8 mouse cellular contexts compared by ENCODE assay signal in the genomic region with DNA sequence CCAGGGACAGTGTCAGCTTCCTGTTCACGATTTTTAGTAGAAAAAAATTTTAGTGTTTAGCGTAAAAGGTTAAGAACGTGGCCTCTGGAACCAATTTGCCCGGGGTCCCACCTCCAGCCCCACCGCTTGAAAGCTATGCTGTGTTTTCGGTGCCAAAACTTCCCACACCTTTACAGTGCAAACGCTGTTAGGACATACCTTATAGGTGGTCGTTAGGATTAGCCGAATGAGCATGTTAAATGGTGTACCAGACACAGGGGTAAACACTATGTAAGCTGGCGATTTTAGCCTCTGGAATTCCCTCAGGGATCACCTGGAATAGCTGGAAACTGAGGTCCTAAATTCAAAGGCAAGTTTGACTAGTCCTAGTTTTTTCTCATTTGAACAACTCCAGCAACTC. TPM values are rescaled to one million over a fixed set of nuclear protein-coding genes. Genes with fewer than 3 reads are reported as not detected.
DNase-seq lines count a peak whose midpoint lies in the region; ATAC-seq and TF ChIP-seq lines count a peak whose summit lies in the region.

No protein-coding gene starts in this region.

- TF ChIP-seq POLR2A in cerebellum, adult 2 months (IDR thresholded peaks at IDR 0.05; ENCODE audit: borderline replicate concordance, insufficient read depth, low read length): no peak

- ATAC-seq in cerebellum, adult (ENCODE audit: insufficient number of reproducible peaks, low FRiP score, low TSS enrichment): no peak
- ATAC-seq in megakaryocyte, adult 5-6 weeks (ENCODE audit: poor library complexity, severe bottlenecking): no peak
- ATAC-seq in limb, embryonic 13.5 days (ENCODE audit: low FRiP score, low read depth): no peak
- ATAC-seq in stomach, embryonic 15.5 days (ENCODE audit: insufficient read depth, low FRiP score, low read depth): no peak

- DNase-seq in cerebellum, adult 2 months: no peak
- no peak for DNase-seq in adrenal gland, postnatal 36 days
- no peak for DNase-seq in left cerebral cortex, postnatal 25 days (ENCODE audit: low spot score in 2 of 2)

- H3K27ac ChIP-seq in cerebellum, adult 2 months (ENCODE audit: insufficient read depth, low read length): peak overlapping the region; percentile 83
- H3K27ac ChIP-seq in limb, embryonic 13.5 days: peak overlapping the region; percentile 64
- H3K27ac ChIP-seq in stomach, embryonic 15.5 days: peak overlapping the region; percentile 90

- intact Hi-C loops in left cerebral cortex, postnatal 25 days (cut with DNase I): loop anchor here (2.0 to 5.0 kb wide), 3 partner anchors 64 to 1391 kb away; no protein-coding TSS in a partner anchor

- peak overlapping the region; percentile 83 for H3K9ac ChIP-seq in limb, embryonic 13.5 days
- H3K9ac ChIP-seq in stomach, embryonic 15.5 days: peak overlapping the region; percentile 76

- H3K4me1 ChIP-seq in cerebellum, adult 2 months (ENCODE audit: control insufficient read depth, insufficient read depth, low read length): no peaks in the 10 kb centered on the region; the same call in 1 of the 2 replicates
- H3K4me1 ChIP-seq in megakaryocyte, embryonic 14.5 days: peaks cover 51% of the 10 kb centered on the region
- peaks cover 45% of the 10 kb centered on the region for H3K4me1 ChIP-seq in limb, embryonic 13.5 days
- H3K4me1 ChIP-seq in stomach, embryonic 15.5 days: peaks cover 34% of the 10 kb centered on the region

- H3K9me3 ChIP-seq in megakaryocyte, embryonic 14.5 days: no peaks in the 10 kb centered on the region
- no peaks in the 10 kb centered on the region for H3K9me3 ChIP-seq in limb, embryonic 13.5 days
- H3K9me3 ChIP-seq in stomach, embryonic 15.5 days: no peaks in the 10 kb centered on the region

- no peak for TF ChIP-seq CTCF in cerebellum, adult 2 months (IDR thresholded peaks at IDR 0.05; ENCODE audit: borderline replicate concordance, insufficient read depth, low read depth, low read length)

- H3K27me3 ChIP-seq in cerebellum, adult 2 months (ENCODE audit: control insufficient read depth, insufficient read depth, low read length): no peaks in the 10 kb centered on the region
- H3K27me3 ChIP-seq in megakaryocyte, embryonic 14.5 days (replicated peaks): no peaks in the 10 kb centered on the region
- H3K27me3 ChIP-seq in limb, embryonic 13.5 days: no peaks in the 10 kb centered on the region
- no peaks in the 10 kb centered on the region for H3K27me3 ChIP-seq in stomach, embryonic 15.5 days (replicated peaks)

- 7% methylated on average over 10 of the region's 10 CpGs for WGBS in cerebellum, adult 2 months
- 5% methylated on average over 10 of the region's 10 CpGs for WGBS in limb, embryonic 13.5 days
- WGBS in stomach, embryonic 15.5 days: 5% methylated on average over 10 of the region's 10 CpGs

- H3K4me3 ChIP-seq in cerebellum, adult 2 months (replicated peaks; ENCODE audit: insufficient read depth, low read depth, low read length): peak overlapping the region; percentile 96
- peak overlapping the region; percentile 98 for H3K4me3 ChIP-seq in megakaryocyte, embryonic 14.5 days (replicated peaks)
- H3K4me3 ChIP-seq in limb, embryonic 13.5 days: peak overlapping the region; percentile 93
- peak overlapping the region; percentile 94 for H3K4me3 ChIP-seq in stomach, embryonic 15.5 days (replicated peaks)

- peak overlapping the region; percentile 83 for H3K4me2 ChIP-seq in limb, embryonic 13.5 days (replicated peaks)
- peak overlapping the region; percentile 75 for H3K4me2 ChIP-seq in stomach, embryonic 15.5 days

- peaks cover 70% of the 10 kb centered on the region for H3K36me3 ChIP-seq in megakaryocyte, embryonic 14.5 days (replicated peaks; ENCODE audit: low read length)
- peaks cover 68% of the 10 kb centered on the region for H3K36me3 ChIP-seq in limb, embryonic 13.5 days
- H3K36me3 ChIP-seq in stomach, embryonic 15.5 days: peaks cover 25% of the 10 kb centered on the region

RNA-seq across cellular contexts. Expression of gene Rps18, which starts 0.5 kb away (rescaled TPM):
- polyA plus RNA-seq in cerebellum, adult 2 months (2012; rRNA removed): 283 and 320 TPM in 2 replicates
- 17.5 and 129 TPM in 2 replicates for polyA plus RNA-seq in megakaryocyte, embryonic 14.5 days (2012; ENCODE audit: insufficient read depth, low replicate concordance)
- total RNA-seq in megakaryocyte, adult 5-6 weeks (2015): 2,016 and 2,115 TPM in 2 replicates
- 724 and 801 TPM in 2 replicates for total RNA-seq in megakaryocyte, adult 5-6 weeks (2017)
- polyA plus RNA-seq in limb, embryonic 13.5 days (2015; fragmentation: Nextera tagmentation; extraction: Ambion mirVana): 1,649 and 1,723 TPM in 2 replicates
- 1,803 TPM in 2 replicates for polyA plus RNA-seq in stomach, embryonic 15.5 days (2015; fragmentation: Nextera tagmentation; extraction: Ambion mirVana)
- 100 to 1,000 TPM; 791 to 792 TPM for total RNA-seq in adrenal gland, postnatal 36 days (2021)
- 100 to 1,000 TPM; 296 to 299 TPM for total RNA-seq in left cerebral cortex, postnatal 25 days (2021)

RNA-seq across cellular contexts. Expression of gene Vps52, which starts 0.7 kb away (rescaled TPM):
- polyA plus RNA-seq in cerebellum, adult 2 months (2012; rRNA removed): 73.5 and 77.0 TPM in 2 replicates
- 75.8 and 138 TPM in 2 replicates for polyA plus RNA-seq in megakaryocyte, embryonic 14.5 days (2012; ENCODE audit: insufficient read depth, low replicate concordance)
- total RNA-seq in megakaryocyte, adult 5-6 weeks (2015): 15.7 and 17.7 TPM in 2 replicates
- 11.6 and 22.8 TPM in 2 replicates for total RNA-seq in megakaryocyte, adult 5-6 weeks (2017)
- polyA plus RNA-seq in limb, embryonic 13.5 days (2015; fragmentation: Nextera tagmentation; extraction: Ambion mirVana): 46.8 and 49.4 TPM in 2 replicates
- 42.4 and 49.2 TPM in 2 replicates for polyA plus RNA-seq in stomach, embryonic 15.5 days (2015; fragmentation: Nextera tagmentation; extraction: Ambion mirVana)
- total RNA-seq in adrenal gland, postnatal 36 days (2021): 10 to 100 TPM; 53.4 to 59.9 TPM
- total RNA-seq in left cerebral cortex, postnatal 25 days (2021): 10 to 100 TPM; 78.4 to 81.9 TPM

RNA-seq across cellular contexts. Expression of gene B3galt4, which starts 5.0 kb away (rescaled TPM):
- 8.4 and 8.6 TPM in 2 replicates for polyA plus RNA-seq in cerebellum, adult 2 months (2012; rRNA removed)
- 15.5 and 19.7 TPM in 2 replicates for polyA plus RNA-seq in megakaryocyte, embryonic 14.5 days (2012; ENCODE audit: insufficient read depth, low replicate concordance)
- 3.5 and 4.0 TPM in 2 replicates for total RNA-seq in megakaryocyte, adult 5-6 weeks (2015)
- 4.9 and 5.7 TPM in 2 replicates for total RNA-seq in megakaryocyte, adult 5-6 weeks (2017)
- polyA plus RNA-seq in limb, embryonic 13.5 days (2015; fragmentation: Nextera tagmentation; extraction: Ambion mirVana): 8.0 and 9.2 TPM in 2 replicates
- 7.5 and 8.2 TPM in 2 replicates for polyA plus RNA-seq in stomach, embryonic 15.5 days (2015; fragmentation: Nextera tagmentation; extraction: Ambion mirVana)
- 1 to 10 TPM; 4.0 to 6.6 TPM for total RNA-seq in adrenal gland, postnatal 36 days (2021)
- total RNA-seq in left cerebral cortex, postnatal 25 days (2021): 1 to 10 TPM; 5.8 to 6.4 TPM

RNA-seq across cellular contexts. Expression of gene Wdr46, which starts 15.9 kb away (rescaled TPM):
- polyA plus RNA-seq in cerebellum, adult 2 months (2012; rRNA removed): 13.3 and 14.0 TPM in 2 replicates
- 58.7 and 64.2 TPM in 2 replicates for polyA plus RNA-seq in megakaryocyte, embryonic 14.5 days (2012; ENCODE audit: insufficient read depth, low replicate concordance)
- total RNA-seq in megakaryocyte, adult 5-6 weeks (2015): 12.2 and 12.4 TPM in 2 replicates
- 21.6 and 23.7 TPM in 2 replicates for total RNA-seq in megakaryocyte, adult 5-6 weeks (2017)
- polyA plus RNA-seq in limb, embryonic 13.5 days (2015; fragmentation: Nextera tagmentation; extraction: Ambion mirVana): 35.4 and 37.0 TPM in 2 replicates
- 36.1 and 40.6 TPM in 2 replicates for polyA plus RNA-seq in stomach, embryonic 15.5 days (2015; fragmentation: Nextera tagmentation; extraction: Ambion mirVana)
- total RNA-seq in adrenal gland, postnatal 36 days (2021): 10 to 100 TPM; 34.4 to 34.9 TPM
- total RNA-seq in left cerebral cortex, postnatal 25 days (2021): 10 to 100 TPM; 11.2 to 12.0 TPM

RNA-seq across cellular contexts. Expression of gene Pfdn6, which starts 16.2 kb away (rescaled TPM):
- 117 and 135 TPM in 2 replicates for polyA plus RNA-seq in cerebellum, adult 2 months (2012; rRNA removed)
- 39.4 and 269 TPM in 2 replicates for polyA plus RNA-seq in megakaryocyte, embryonic 14.5 days (2012; ENCODE audit: insufficient read depth, low replicate concordance)
- total RNA-seq in megakaryocyte, adult 5-6 weeks (2015): 84.1 and 88.3 TPM in 2 replicates
- total RNA-seq in megakaryocyte, adult 5-6 weeks (2017): 148 and 161 TPM in 2 replicates
- polyA plus RNA-seq in limb, embryonic 13.5 days (2015; fragmentation: Nextera tagmentation; extraction: Ambion mirVana): 167 and 171 TPM in 2 replicates
- 155 and 159 TPM in 2 replicates for polyA plus RNA-seq in stomach, embryonic 15.5 days (2015; fragmentation: Nextera tagmentation; extraction: Ambion mirVana)
- total RNA-seq in adrenal gland, postnatal 36 days (2021): 10 to 100 TPM; 89.2 to 90.6 TPM
- total RNA-seq in left cerebral cortex, postnatal 25 days (2021): 100 to 1,000 TPM in 1 of 2 experiments, 10 to 100 TPM in 1; 89.7 to 104 TPM
